ENCODE assay signal across 12 mouse cellular contexts in the genomic region with DNA sequence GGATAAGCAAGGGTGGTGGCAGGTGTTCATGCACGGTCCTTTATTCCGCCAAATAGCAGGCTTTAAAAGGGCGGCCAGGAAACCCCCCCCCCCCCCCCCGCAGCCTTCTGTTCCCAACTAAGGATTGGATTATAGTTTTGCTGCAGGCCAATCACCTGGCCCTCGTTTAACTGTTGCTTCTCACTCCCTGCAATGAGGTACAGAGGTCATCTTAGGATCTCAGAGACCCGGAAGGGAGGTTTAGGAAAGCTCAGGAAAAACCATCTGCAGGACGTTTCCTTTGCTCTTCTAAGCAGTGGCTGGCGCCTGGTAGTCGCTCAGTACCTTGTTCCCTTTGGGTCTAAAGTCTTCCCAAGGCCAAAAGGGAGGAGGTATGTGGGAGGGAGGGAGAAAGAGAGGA. TPM values are rescaled to one million over a fixed set of nuclear protein-coding genes. Genes with fewer than 3 reads are reported as not detected.
A peak's percentile ranks its signal among the peaks of the same experiment; 100 is the strongest.
DNase-seq lines count a peak whose midpoint lies in the region; ATAC-seq lines count a peak whose summit lies in the region.
"Had no signal": no experiment of that assay in that cellular context is flagged by ENCODE, and none has a peak within 500 bp of the region (broad histone marks: within the 10 kb centered on the region; RNA-seq: fewer than 3 reads in every experiment).

No protein-coding gene starts in this region.

- no peaks in the 10 kb centered on the region for H3K9me3 ChIP-seq in midbrain, embryonic 11.5 days (ENCODE audit: control insufficient read depth, low read length)
- H3K9me3 ChIP-seq in midbrain, embryonic 15.5 days: no peaks in the 10 kb centered on the region
- no peaks in the 10 kb centered on the region for H3K9me3 ChIP-seq in kidney, embryonic 15.5 days (replicated peaks)
- H3K9me3 ChIP-seq in stomach, embryonic 16.5 days (replicated peaks; ENCODE audit: control insufficient read depth, low read length): no peaks in the 10 kb centered on the region
- H3K9me3 ChIP-seq: forebrain, embryonic 13.5 days; neural tube, embryonic 13.5 days had no signal

- H3K36me3 ChIP-seq in midbrain, embryonic 11.5 days (ENCODE audit: control insufficient read depth, insufficient read depth, low read length): no peaks in the 10 kb centered on the region
- H3K36me3 ChIP-seq in midbrain, embryonic 15.5 days (replicated peaks): no peaks in the 10 kb centered on the region
- no peaks in the 10 kb centered on the region for H3K36me3 ChIP-seq in kidney, embryonic 15.5 days
- no peaks in the 10 kb centered on the region for H3K36me3 ChIP-seq in stomach, embryonic 16.5 days (ENCODE audit: control insufficient read depth, insufficient read depth, low read length)
- H3K36me3 ChIP-seq: neural tube, embryonic 13.5 days had no signal

- no peak overlapping the region for H3K9ac ChIP-seq in midbrain, embryonic 11.5 days (ENCODE audit: low read length)
- no peak overlapping the region for H3K9ac ChIP-seq in midbrain, embryonic 15.5 days
- H3K9ac ChIP-seq in kidney, embryonic 15.5 days: no peak overlapping the region
- H3K9ac ChIP-seq in stomach, embryonic 16.5 days (ENCODE audit: low read length): no peak overlapping the region

- H3K27ac ChIP-seq in midbrain, embryonic 11.5 days (ENCODE audit: low read depth, low read length): no peak overlapping the region
- no peak overlapping the region for H3K27ac ChIP-seq in midbrain, embryonic 15.5 days
- H3K27ac ChIP-seq in kidney, embryonic 15.5 days: 0 out of 2 replicates have a peak overlapping the region, but pooled peaks have one; percentile 6
- no peak overlapping the region; the same call in 1 of the 2 replicates for H3K27ac ChIP-seq in stomach, embryonic 16.5 days (ENCODE audit: low read length)
- H3K27ac ChIP-seq: forebrain, embryonic 13.5 days; neural tube, embryonic 13.5 days had no signal

- H3K4me2 ChIP-seq in midbrain, embryonic 11.5 days: no peak overlapping the region
- H3K4me2 ChIP-seq in midbrain, embryonic 15.5 days: no peak overlapping the region
- peak overlapping the region; percentile 94 for H3K4me2 ChIP-seq in kidney, embryonic 15.5 days
- H3K4me2 ChIP-seq in stomach, embryonic 16.5 days (ENCODE audit: low read depth, low read length): peak overlapping the region; percentile 74

- H3K4me1 ChIP-seq in midbrain, embryonic 11.5 days (ENCODE audit: control insufficient read depth, insufficient read depth, low read length): peaks cover 10% of the 10 kb centered on the region
- peaks cover 19% of the 10 kb centered on the region for H3K4me1 ChIP-seq in midbrain, embryonic 15.5 days
- H3K4me1 ChIP-seq in kidney, embryonic 15.5 days: peaks cover 39% of the 10 kb centered on the region
- H3K4me1 ChIP-seq in stomach, embryonic 16.5 days (ENCODE audit: control insufficient read depth, insufficient read depth, low read length): peaks cover 4% of the 10 kb centered on the region; the same call in 1 of the 2 replicates

- ATAC-seq in midbrain, embryonic 11.5 days (ENCODE audit: low FRiP score): no peak
- no peak for ATAC-seq in midbrain, embryonic 15.5 days (replicated peaks)
- ATAC-seq in kidney, embryonic 15.5 days (replicated peaks; ENCODE audit: low FRiP score): no peak
- no peak for ATAC-seq in stomach, embryonic 16.5 days (ENCODE audit: insufficient read depth, low FRiP score)

- no peak overlapping the region for H3K4me3 ChIP-seq in midbrain, embryonic 11.5 days (ENCODE audit: low read depth, low read length)
- no peak overlapping the region for H3K4me3 ChIP-seq in midbrain, embryonic 15.5 days
- peak overlapping the region; percentile 64 for H3K4me3 ChIP-seq in kidney, embryonic 15.5 days (replicated peaks)
- peak overlapping the region; percentile 63; the same call in 1 of the 2 replicates for H3K4me3 ChIP-seq in stomach, embryonic 16.5 days (replicated peaks; ENCODE audit: low read length)

- peaks cover 21% of the 10 kb centered on the region for H3K27me3 ChIP-seq in midbrain, embryonic 11.5 days (ENCODE audit: control insufficient read depth, insufficient read depth, low read length)
- H3K27me3 ChIP-seq in midbrain, embryonic 15.5 days (replicated peaks): peaks cover 20% of the 10 kb centered on the region
- H3K27me3 ChIP-seq in kidney, embryonic 15.5 days: peaks cover 44% of the 10 kb centered on the region
- peaks cover 6% of the 10 kb centered on the region; the same call in 1 of the 2 replicates for H3K27me3 ChIP-seq in stomach, embryonic 16.5 days (ENCODE audit: control insufficient read depth, insufficient read depth, low read length)

- 4% methylated on average over 9 of the region's 9 CpGs for WGBS in midbrain, embryonic 11.5 days
- 6% methylated on average over 9 of the region's 9 CpGs for WGBS in midbrain, embryonic 15.5 days
- WGBS in kidney, embryonic 15.5 days: 3% methylated on average over 9 of the region's 9 CpGs
- WGBS in stomach, embryonic 16.5 days: 6% methylated on average over 9 of the region's 9 CpGs

- DNase-seq in midbrain, embryonic 11.5 days (ENCODE audit: low spot score, missing footprints): peak; percentile 85
- peak; percentile 19 for DNase-seq in embryo, embryonic 9.5 days (ENCODE audit: extremely low spot score)
- DNase-seq in urinary bladder, postnatal 10 days (ENCODE audit: low spot score): no peak
- no peak for DNase-seq in adrenal gland, postnatal 10 days
- DNase-seq: gastrocnemius, postnatal 25 days; right cerebral cortex, postnatal 14 days; thymus, adult 18-20 months had no signal

RNA-seq across cellular contexts. Expression of a gene that starts 0.9 kb away (rescaled TPM):
- 1.1 and 2.1 TPM in 2 replicates for polyA plus RNA-seq in midbrain, embryonic 11.5 days (2014; fragmentation: Nextera tagmentation; extraction: Ambion mirVana)
- polyA plus RNA-seq in midbrain, embryonic 15.5 days (2015; fragmentation: Nextera tagmentation; extraction: Ambion mirVana): 1.2 and 1.4 TPM in 2 replicates
- 20.0 and 21.7 TPM in 2 replicates for polyA plus RNA-seq in kidney, embryonic 15.5 days (2015; fragmentation: Nextera tagmentation; extraction: Ambion mirVana)
- 22.7 and 25.5 TPM in 2 replicates for polyA plus RNA-seq in stomach, embryonic 16.5 days (2015; fragmentation: Nextera tagmentation; extraction: Ambion mirVana)
- 1 to 10 TPM; 2.2 to 3.5 TPM for total RNA-seq in adrenal gland, postnatal 10 days (2021)
- total RNA-seq: gastrocnemius, postnatal 25 days had no signal

Comparison
In these comparisons a context has a peak if more than half of its experiments do, and no peak if none do; other contexts are left out.
1. DNase-seq: peak in midbrain, embryonic 11.5 days (single experiment) and embryo, embryonic 9.5 days (single experiment); none in urinary bladder, postnatal 10 days (single experiment) and adrenal gland, postnatal 10 days (single experiment).
2. H3K4me2 ChIP-seq: peak in kidney, embryonic 15.5 days (single experiment) and stomach, embryonic 16.5 days (single experiment); none in midbrain, embryonic 11.5 days (single experiment) and midbrain, embryonic 15.5 days (single experiment).
3. H3K4me3 ChIP-seq: peak in kidney, embryonic 15.5 days (single experiment) and stomach, embryonic 16.5 days (single experiment); none in midbrain, embryonic 11.5 days (single experiment) and midbrain, embryonic 15.5 days (single experiment).